In the genomic region with DNA sequence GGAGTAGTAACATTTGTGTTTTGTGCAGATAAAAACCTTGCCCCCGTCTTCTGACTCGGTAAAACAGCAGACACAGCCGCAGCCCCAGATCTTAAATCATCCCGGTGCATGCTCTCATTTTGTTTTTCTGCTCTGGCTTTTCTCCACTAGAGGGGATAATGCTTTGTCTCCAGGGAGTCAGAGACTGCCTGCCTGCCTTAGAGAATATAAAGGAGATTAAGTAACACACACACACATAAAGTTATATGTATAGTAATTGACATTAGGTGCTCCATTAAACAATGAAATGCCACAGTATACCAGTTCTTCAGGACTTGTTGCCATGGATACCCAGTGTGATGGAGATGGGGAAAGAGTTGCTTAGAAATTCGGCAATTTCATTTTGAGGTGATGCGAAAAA, we compare ENCODE assay signal across 16 mouse cellular contexts. TPM values are rescaled to one million over a fixed set of nuclear protein-coding genes. Genes with fewer than 3 reads are reported as not detected.
DNase-seq lines count a peak whose midpoint lies in the region; ATAC-seq and TF ChIP-seq lines count a peak whose summit lies in the region.
"Had no signal": no experiment of that assay in that cellular context is flagged by ENCODE, and none has a peak within 500 bp of the region (broad histone marks: within the 10 kb centered on the region; RNA-seq: fewer than 3 reads in every experiment).

No protein-coding gene starts in this region.

- peak; percentile 33 for TF ChIP-seq CTCF in heart, postnatal 0 days (IDR thresholded peaks at IDR 0.05; ENCODE audit: low read depth)
- TF ChIP-seq CTCF in left cerebral cortex, adult 2 months (IDR thresholded peaks at IDR 0.05): peak; percentile 39

- H3K4me1 ChIP-seq in heart, postnatal 0 days (ENCODE audit: control insufficient read depth, insufficient read depth): peaks cover 11% of the 10 kb centered on the region; the same call in 1 of the 2 replicates
- H3K4me1 ChIP-seq in midbrain, embryonic 13.5 days (replicated peaks): peaks cover 34% of the 10 kb centered on the region
- peaks cover 4% of the 10 kb centered on the region; the same call in 1 of the 2 replicates for H3K4me1 ChIP-seq in neural tube, embryonic 14.5 days (ENCODE audit: control insufficient read depth, insufficient read depth, low read length)
- H3K4me1 ChIP-seq: stomach, embryonic 15.5 days had no signal

- intact Hi-C loops in left cerebral cortex, adult 2 months (cut with DNase I): no loop called here

- no peak overlapping the region for H3K9ac ChIP-seq in heart, postnatal 0 days (replicated peaks; ENCODE audit: low read depth, low read length)
- no peak overlapping the region for H3K9ac ChIP-seq in midbrain, embryonic 13.5 days (replicated peaks)
- no peak overlapping the region for H3K9ac ChIP-seq in neural tube, embryonic 14.5 days (replicated peaks; ENCODE audit: low read depth, low read length)
- H3K9ac ChIP-seq: liver, embryonic 15.5 days; stomach, embryonic 15.5 days had no signal

- no peaks in the 10 kb centered on the region for H3K27me3 ChIP-seq in heart, postnatal 0 days (ENCODE audit: control insufficient read depth, insufficient read depth, low read length)
- no peaks in the 10 kb centered on the region for H3K27me3 ChIP-seq in midbrain, embryonic 13.5 days
- H3K27me3 ChIP-seq in neural tube, embryonic 14.5 days (ENCODE audit: control insufficient read depth, insufficient read depth, low read length): no peaks in the 10 kb centered on the region
- H3K27me3 ChIP-seq: CH12.LX; liver, embryonic 15.5 days; Patski; stomach, embryonic 15.5 days had no signal

- no peak for DNase-seq in heart, postnatal 0 days (ENCODE audit: low spot score)
- DNase-seq in heart, adult 9 months (ENCODE audit: low spot score in 2 of 2): no peak
- DNase-seq in left cerebral cortex, adult 2 months (ENCODE audit: extremely low spot score in 1 of 2, low spot score in 2 of 2): no peak
- no peak for DNase-seq in left cerebral cortex, adult 8-10 months (ENCODE audit: low spot score in 2 of 2)
- DNase-seq in urinary bladder, postnatal 36 days (ENCODE audit: low spot score in 2 of 2): no peak
- DNase-seq: adrenal gland, adult 8-10 months; kidney, adult 11 months; layer of hippocampus, adult 9-11 months had no signal

- no peaks in the 10 kb centered on the region for H3K9me3 ChIP-seq in heart, postnatal 0 days (replicated peaks; ENCODE audit: control insufficient read depth, low read length)
- no peaks in the 10 kb centered on the region for H3K9me3 ChIP-seq in midbrain, embryonic 13.5 days
- H3K9me3 ChIP-seq in neural tube, embryonic 14.5 days (ENCODE audit: control insufficient read depth, low read length): no peaks in the 10 kb centered on the region
- H3K9me3 ChIP-seq: liver, embryonic 15.5 days; stomach, embryonic 15.5 days had no signal

- no peaks in the 10 kb centered on the region for H3K36me3 ChIP-seq in heart, postnatal 0 days (replicated peaks; ENCODE audit: control insufficient read depth, insufficient read depth, low read length)
- H3K36me3 ChIP-seq in midbrain, embryonic 13.5 days: no peaks in the 10 kb centered on the region
- H3K36me3 ChIP-seq in neural tube, embryonic 14.5 days (ENCODE audit: control insufficient read depth, insufficient read depth, low read length): no peaks in the 10 kb centered on the region
- H3K36me3 ChIP-seq: liver, embryonic 15.5 days; stomach, embryonic 15.5 days had no signal

- no peak overlapping the region for H3K4me2 ChIP-seq in heart, postnatal 0 days (ENCODE audit: low read depth, low read length)
- no peak overlapping the region for H3K4me2 ChIP-seq in midbrain, embryonic 13.5 days (replicated peaks)
- H3K4me2 ChIP-seq in neural tube, embryonic 14.5 days (ENCODE audit: low read depth, low read length): peak overlapping the region; percentile 5; the same call in 1 of the 2 replicates
- H3K4me2 ChIP-seq: liver, embryonic 15.5 days; stomach, embryonic 15.5 days had no signal

- TF ChIP-seq EP300 in heart, postnatal 0 days (IDR thresholded peaks at IDR 0.05; ENCODE audit: low read depth): no peak

- no peak for ATAC-seq in heart, postnatal 0 days (ENCODE audit: insufficient read depth, low read depth)
- ATAC-seq in midbrain, embryonic 13.5 days: 0 out of 2 replicates have a peak, but pooled peaks have one; percentile 58
- peak; percentile 68; the same call in 1 of the 2 replicates for ATAC-seq in neural tube, embryonic 14.5 days (ENCODE audit: low read depth)
- ATAC-seq: Patski had no signal

- no peak overlapping the region for H3K4me3 ChIP-seq in heart, postnatal 0 days (ENCODE audit: low read depth, low read length)
- no peak overlapping the region for H3K4me3 ChIP-seq in left cerebral cortex, adult 2 months
- no peak overlapping the region for H3K4me3 ChIP-seq in midbrain, embryonic 13.5 days (replicated peaks)
- no peak overlapping the region for H3K4me3 ChIP-seq in neural tube, embryonic 14.5 days (ENCODE audit: low read depth, low read length)
- H3K4me3 ChIP-seq: liver, embryonic 15.5 days; myocyte; stomach, embryonic 15.5 days had no signal

- no peak overlapping the region for H3K27ac ChIP-seq in heart, postnatal 0 days (ENCODE audit: low read depth)
- H3K27ac ChIP-seq in left cerebral cortex, adult 2 months: no peak overlapping the region
- no peak overlapping the region for H3K27ac ChIP-seq in midbrain, embryonic 13.5 days
- no peak overlapping the region for H3K27ac ChIP-seq in neural tube, embryonic 14.5 days (ENCODE audit: low read depth, low read length)
- H3K27ac ChIP-seq: liver, embryonic 15.5 days; macrophage; stomach, embryonic 15.5 days had no signal

- 62% methylated on average over 6 of the region's 6 CpGs for WGBS in heart, postnatal 0 days
- 27% methylated on average over 6 of the region's 6 CpGs for WGBS in midbrain, embryonic 13.5 days
- WGBS in neural tube, embryonic 14.5 days: 24% methylated on average over 6 of the region's 6 CpGs

RNA-seq across cellular contexts. Expression of a gene that starts 41.1 kb away (rescaled TPM):
- total RNA-seq in heart, postnatal 0 days (2014; rRNA removed; ENCODE audit: low replicate concordance): 95.0 and 108 TPM in 2 replicates
- polyA plus RNA-seq in heart, postnatal 0 days (2015; fragmentation: Nextera tagmentation; extraction: Ambion mirVana): 24.4 and 26.1 TPM in 2 replicates
- total RNA-seq in left cerebral cortex, adult 2 months (2021): 10 to 100 TPM in 1 of 2 experiments, 1 to 10 TPM in 1; 9.8 to 10.8 TPM
- 10 to 100 TPM in 2 of 4 experiments, 1 to 10 TPM in 2; 8.7 to 13.5 (median 10.0) TPM for total RNA-seq in left cerebral cortex, adult 8-10 months (2022)
- 5.5 and 6.1 TPM in 2 replicates for polyA plus RNA-seq in midbrain, embryonic 13.5 days (2015; fragmentation: Nextera tagmentation; extraction: Ambion mirVana)
- polyA plus RNA-seq in neural tube, embryonic 14.5 days (2014; fragmentation: Nextera tagmentation; extraction: Ambion mirVana): 6.1 and 6.2 TPM in 2 replicates
